Mouse (Mus musculus): ENCODE measurements around the gene Fam111a. TPM values are rescaled to one million over a fixed set of nuclear protein-coding genes. Genes with fewer than 3 reads are reported as not detected.

The Fam111a gene
- 136 to 142 TPM (median 138 TPM) in 4 replicates for total RNA-seq (2023; ENCODE audit: inconsistent age)

DNA sequence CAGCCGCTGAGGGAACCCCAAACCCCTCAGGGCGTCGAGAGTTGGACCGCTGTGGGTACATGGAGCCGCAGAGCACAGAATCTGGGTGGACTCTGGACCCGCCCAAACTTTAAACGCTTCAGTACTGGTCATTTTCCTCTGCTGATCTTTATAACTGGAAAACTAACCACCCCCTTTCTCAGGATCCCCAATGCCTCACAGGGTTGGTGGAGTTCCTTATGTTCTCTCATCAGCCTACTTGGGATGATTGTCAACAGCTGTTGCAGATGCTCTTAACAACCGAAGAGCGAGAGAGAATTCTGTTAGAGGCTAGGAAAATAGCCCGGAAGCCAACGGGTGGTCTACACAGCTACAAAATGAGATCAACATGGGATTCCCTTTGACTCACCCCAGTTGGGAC lies at the start of gene Fam111a:
Gene Fam111a (plus strand): TSS at position 301 of the 400 bp plus-strand sequence.

DNA sequence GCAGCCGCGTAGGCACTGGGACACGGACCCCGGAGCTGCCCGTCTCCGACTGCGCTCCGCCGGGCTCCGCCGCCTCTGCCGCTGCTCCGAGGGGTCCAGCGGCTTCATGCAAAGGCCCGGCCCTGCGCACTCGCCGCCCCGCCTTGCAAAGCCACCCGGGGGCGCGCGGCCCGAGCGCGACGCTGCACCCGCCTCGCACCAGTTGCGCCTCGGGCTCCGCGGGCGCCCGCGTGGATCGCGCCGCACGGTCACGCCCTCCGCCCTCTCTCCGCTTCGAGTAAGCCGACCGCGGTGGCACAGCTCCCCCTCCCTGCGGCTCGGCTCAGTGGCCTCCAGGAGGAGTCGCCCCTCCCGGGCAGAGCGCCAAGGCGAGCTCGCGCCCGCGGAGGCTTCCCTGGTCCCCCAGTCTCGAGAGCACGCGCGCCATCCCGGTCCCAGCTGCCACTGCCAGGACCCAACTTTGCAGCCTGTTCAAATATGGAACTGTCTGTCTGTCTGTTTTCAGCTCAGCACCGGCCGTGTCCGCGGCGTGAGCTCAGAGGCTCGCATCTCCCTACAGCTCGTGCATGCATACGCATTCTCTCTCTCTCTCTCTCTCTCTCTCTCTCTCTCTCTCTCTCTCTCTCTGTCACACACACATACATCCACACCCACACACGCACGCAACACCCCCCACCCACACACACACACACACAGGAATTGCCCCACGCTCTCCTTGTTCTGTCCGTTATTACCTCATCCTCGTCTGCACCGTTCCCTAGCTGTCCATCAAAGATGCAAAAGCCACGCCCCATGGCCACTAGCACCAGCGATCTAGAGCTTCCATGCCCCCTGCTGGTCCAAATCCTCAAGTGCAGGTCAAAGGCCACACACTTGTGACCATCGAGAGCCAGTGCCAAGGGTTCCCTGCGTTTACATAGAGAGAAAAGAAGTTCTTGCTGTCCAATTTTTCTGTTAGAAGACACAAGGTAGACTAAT lies 43.9 kb upstream of the Fam111a start, which contains the start of gene Dtx4:
Gene Dtx4 (minus strand): TSS at position 85 of the 978 bp plus-strand sequence.

DNA sequence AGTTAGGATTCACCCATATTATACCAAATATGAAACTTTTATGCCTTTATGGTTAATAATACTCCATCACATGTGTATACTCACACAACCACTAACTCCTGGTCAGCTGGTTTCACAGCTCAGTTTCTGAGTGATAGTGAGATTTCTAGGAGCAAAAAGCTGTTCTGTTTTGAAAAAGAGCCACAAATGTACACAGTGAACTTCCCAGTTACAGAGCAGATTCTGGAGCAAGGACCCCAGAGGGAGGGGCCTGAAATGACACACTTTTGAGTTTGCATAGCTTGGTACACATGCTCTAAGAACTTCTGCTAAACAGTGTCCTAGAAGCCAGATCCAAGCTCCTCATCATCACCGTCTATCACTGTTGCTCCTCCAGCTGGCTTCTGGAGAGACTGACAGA lies 54.1 kb downstream of the Fam111a start, which contains the start of gene Gm4952:
Gene Gm4952 (plus strand): TSS at position 301 of the 400 bp plus-strand sequence.

DNA sequence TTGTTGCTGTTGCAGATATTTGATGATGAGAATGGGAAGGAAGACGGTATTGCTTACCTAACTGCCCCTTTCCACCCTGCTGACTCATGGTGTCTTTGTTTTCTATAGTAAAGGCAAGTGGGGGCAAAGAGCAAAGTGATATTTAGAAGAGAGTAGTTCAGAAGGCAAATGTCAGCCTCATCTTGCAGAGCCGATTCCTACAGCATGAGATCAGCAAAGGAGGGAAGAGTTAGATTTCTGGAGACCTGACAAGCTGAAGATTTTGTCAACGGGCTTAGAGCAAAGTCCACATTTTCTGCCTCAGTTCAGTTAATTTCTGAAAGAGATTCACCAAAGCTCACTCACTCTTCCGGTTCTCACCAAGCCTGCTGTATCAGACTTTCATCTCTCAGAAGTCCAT lies 87.6 kb downstream of the Fam111a start, which contains the start of gene Glyat:
Gene Glyat (plus strand): TSS at position 133 of the 400 bp plus-strand sequence.

Other genes with a start within 250 kb of the Fam111a start
- gene Olfr1436, start 246.6 kb upstream of the Fam111a start, total RNA-seq (2023; ENCODE audit: inconsistent age), result not detected in 4 replicates
- gene Olfr1437, start 220.6 kb upstream of the Fam111a start, total RNA-seq (2023; ENCODE audit: inconsistent age), result not detected in 4 replicates
- not detected in 4 replicates for gene Olfr1438-ps1, start 209.8 kb upstream of the Fam111a start, total RNA-seq (2023; ENCODE audit: inconsistent age)
- not detected in 4 replicates for gene Olfr1440, start 158.5 kb upstream of the Fam111a start, total RNA-seq (2023; ENCODE audit: inconsistent age)
- gene Olfr1441, start 128.3 kb upstream of the Fam111a start, total RNA-seq (2023; ENCODE audit: inconsistent age), result not detected in 4 replicates
- gene Pfpl, start 117.8 kb upstream of the Fam111a start, total RNA-seq (2023; ENCODE audit: inconsistent age), result not detected in 4 replicates
- gene Mpeg1, start 85.0 kb upstream of the Fam111a start, total RNA-seq (2023; ENCODE audit: inconsistent age), result 41.6 to 51.2 TPM (median 46.3 TPM) in 4 replicates
- 9.3 to 12.6 TPM (median 11.3 TPM) in 4 replicates for gene Dtx4, start 44.3 kb upstream of the Fam111a start, total RNA-seq (2023; ENCODE audit: inconsistent age)
- not detected in 4 replicates for gene Gm4952, start 54.2 kb downstream of the Fam111a start, total RNA-seq (2023; ENCODE audit: inconsistent age)
- gene Glyat, start 87.6 kb downstream of the Fam111a start, total RNA-seq (2023; ENCODE audit: inconsistent age), result not detected in 4 replicates
- not detected in 4 replicates for gene Olfr1442, start 124.7 kb downstream of the Fam111a start, total RNA-seq (2023; ENCODE audit: inconsistent age)
- not detected in 4 replicates for gene Olfr1443, start 132.4 kb downstream of the Fam111a start, total RNA-seq (2023; ENCODE audit: inconsistent age)
- gene Keg1, start 150.0 kb downstream of the Fam111a start, total RNA-seq (2023; ENCODE audit: inconsistent age), result not detected in 4 replicates
- 3.6 to 5.9 TPM (median 4.2 TPM) in 4 replicates for gene Cntf, start 219.9 kb downstream of the Fam111a start, total RNA-seq (2023; ENCODE audit: inconsistent age)

All from B cell, adult (primary cell).